In the genomic region with DNA sequence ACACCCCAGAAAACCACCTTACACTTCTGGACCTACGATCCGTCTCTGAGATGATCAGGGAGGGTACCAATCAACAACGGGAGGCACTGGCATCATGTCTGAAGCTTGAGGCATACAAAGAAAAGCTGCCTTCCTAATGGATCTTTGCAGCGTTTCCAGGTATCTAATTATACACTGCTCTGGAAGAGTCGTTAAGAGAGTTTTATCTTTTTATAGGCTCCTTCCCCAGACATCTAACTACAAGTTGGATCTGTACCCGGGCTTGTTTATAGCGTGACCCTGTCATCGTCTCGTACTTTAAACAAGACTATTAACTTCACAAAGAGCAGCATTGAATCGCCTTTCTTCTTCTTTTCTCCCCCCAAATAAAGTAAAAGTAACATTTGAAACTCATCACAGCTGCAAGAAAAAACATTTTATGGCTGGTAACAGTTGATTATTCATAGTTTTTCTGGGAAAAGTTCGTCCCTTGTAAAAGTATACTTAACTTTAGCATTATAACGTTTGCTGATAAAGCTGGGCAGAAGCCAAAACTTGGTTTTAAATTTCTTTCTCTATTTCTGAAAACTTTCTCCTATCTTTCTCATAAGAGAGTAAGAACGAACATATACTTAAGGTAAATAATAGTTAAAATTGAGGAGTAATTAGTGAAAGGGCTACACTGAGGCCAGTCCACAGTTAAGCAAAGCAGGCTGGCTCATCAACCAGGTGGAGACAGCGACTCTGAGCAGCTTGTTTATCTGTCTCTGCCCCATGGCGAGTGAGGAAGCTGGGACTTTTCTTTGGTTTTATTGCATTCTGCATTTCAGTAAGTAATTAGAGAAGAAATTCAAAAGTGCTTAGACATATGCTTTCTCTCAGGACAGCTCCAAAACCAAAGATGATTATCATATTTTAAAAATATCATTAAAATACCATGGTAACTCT, we compare ENCODE assay signal across 20 mouse cellular contexts. TPM values are rescaled to one million over a fixed set of nuclear protein-coding genes. Genes with fewer than 3 reads are reported as not detected.
DNase-seq lines count a peak whose midpoint lies in the region; ATAC-seq and TF ChIP-seq lines count a peak whose summit lies in the region.
"Had no signal": no experiment of that assay in that cellular context is flagged by ENCODE, and none has a peak within 500 bp of the region (broad histone marks: within the 10 kb centered on the region; RNA-seq: fewer than 3 reads in every experiment).

No protein-coding gene starts in this region.

- peak overlapping the region; percentile 1; the same call in 1 of the 2 replicates for H3K4me2 ChIP-seq in kidney, postnatal 0 days (ENCODE audit: low read length)
- no peak overlapping the region for H3K4me2 ChIP-seq in embryonic facial prominence, embryonic 14.5 days (ENCODE audit: low read depth, low read length)
- H3K4me2 ChIP-seq: hindbrain, embryonic 12.5 days had no signal

- H3K36me3 ChIP-seq in kidney, postnatal 0 days (ENCODE audit: insufficient read depth, low read length) = no peaks in the 10 kb centered on the region; the same call in 1 of the 2 replicates
- H3K36me3 ChIP-seq in embryonic facial prominence, embryonic 14.5 days (ENCODE audit: control insufficient read depth, insufficient read depth, low read length) = peaks cover 15% of the 10 kb centered on the region
- H3K36me3 ChIP-seq: G1E; hindbrain, embryonic 12.5 days had no signal

- no peaks in the 10 kb centered on the region for H3K27me3 ChIP-seq in kidney, postnatal 0 days (ENCODE audit: insufficient read depth, low read length)
- no peaks in the 10 kb centered on the region for H3K27me3 ChIP-seq in embryonic facial prominence, embryonic 14.5 days (replicated peaks; ENCODE audit: control insufficient read depth, insufficient read depth, low read length)
- H3K27me3 ChIP-seq: hindbrain, embryonic 12.5 days had no signal

- H3K4me1 ChIP-seq in kidney, postnatal 0 days (replicated peaks; ENCODE audit: insufficient read depth, low read length) = no peaks in the 10 kb centered on the region
- peaks cover 14% of the 10 kb centered on the region; the same call in 1 of the 2 replicates for H3K4me1 ChIP-seq in embryonic facial prominence, embryonic 14.5 days (ENCODE audit: control insufficient read depth, insufficient read depth, low read length)
- H3K4me1 ChIP-seq: hindbrain, embryonic 12.5 days had no signal

- peak overlapping the region; percentile 44 for H3K27ac ChIP-seq in gastrocnemius, adult 2 months
- peak overlapping the region; percentile 73 for H3K27ac ChIP-seq in kidney, postnatal 0 days
- H3K27ac ChIP-seq in embryonic facial prominence, embryonic 14.5 days (replicated peaks; ENCODE audit: low read depth, low read length) = peak overlapping the region; percentile 41; the same call in 1 of the 2 replicates
- H3K27ac ChIP-seq: hindbrain, embryonic 12.5 days had no signal

- intact Hi-C loops in gastrocnemius, adult 2 months (cut with DNase I) = no loop called here
- intact Hi-C loops in gastrocnemius, postnatal 36 days (cut with DNase I) = no loop called here

- no peak for DNase-seq in gastrocnemius, adult 2 months
- DNase-seq in gastrocnemius, postnatal 36 days = no peak
- DNase-seq in kidney, postnatal 0 days (ENCODE audit: low spot score) = peak; percentile 86
- no peak for DNase-seq in kidney, postnatal 36 days
- peak; percentile 33 for DNase-seq in embryonic facial prominence, embryonic 14.5 days (ENCODE audit: low spot score)
- DNase-seq in large intestine, adult 2 months (ENCODE audit: low read depth, low spot score) = peak; percentile 3
- DNase-seq in right cerebral cortex, postnatal 10 days (ENCODE audit: low spot score in 2 of 2) = no peak
- DNase-seq in adrenal gland, postnatal 36 days = no peak
- DNase-seq: B cell, adult 2 months; cerebellum, adult 9-11 months; layer of hippocampus, adult 9-11 months; left cerebral cortex, postnatal 4 days; lung, postnatal 36 days; right cerebral cortex, postnatal 25 days had no signal

- 21% methylated on average over 15 of the region's 15 CpGs for WGBS in kidney, postnatal 0 days
- 37% methylated on average over 15 of the region's 15 CpGs for WGBS in embryonic facial prominence, embryonic 14.5 days
- whole genome bisulfite sequencing in large intestine, adult 2 months = 9% methylated on average over 15 of the region's 15 CpGs

- H3K4me3 ChIP-seq in gastrocnemius, adult 2 months = peak overlapping the region; percentile 34
- no peak overlapping the region for H3K4me3 ChIP-seq in kidney, postnatal 0 days (replicated peaks; ENCODE audit: low read depth, low read length)
- no peak overlapping the region for H3K4me3 ChIP-seq in embryonic facial prominence, embryonic 14.5 days (ENCODE audit: low read depth, low read length)
- H3K4me3 ChIP-seq: erythroblast, embryonic 14.5 days; hindbrain, embryonic 12.5 days had no signal

- H3K9me3 ChIP-seq in kidney, postnatal 0 days (replicated peaks; ENCODE audit: low read length) = no peaks in the 10 kb centered on the region
- no peaks in the 10 kb centered on the region for H3K9me3 ChIP-seq in embryonic facial prominence, embryonic 14.5 days (ENCODE audit: control insufficient read depth, low read length)
- H3K9me3 ChIP-seq: G1E; hindbrain, embryonic 12.5 days had no signal

- H3K9ac ChIP-seq in kidney, postnatal 0 days (ENCODE audit: low read depth, low read length) = no peak overlapping the region
- no peak overlapping the region for H3K9ac ChIP-seq in embryonic facial prominence, embryonic 14.5 days (ENCODE audit: low read depth, low read length)
- H3K9ac ChIP-seq: hindbrain, embryonic 12.5 days had no signal

- ATAC-seq in kidney, postnatal 0 days (replicated peaks; ENCODE audit: low FRiP score, low read depth) = no peak
- no peak for ATAC-seq in embryonic facial prominence, embryonic 14.5 days (ENCODE audit: low read depth)
- ATAC-seq: activated CD4-positive, CD25-positive, alpha-beta regulatory T cell, adult 4 months; midbrain, embryonic 16.5 days had no signal

- TF ChIP-seq CTCF in gastrocnemius, adult 2 months (IDR thresholded peaks at IDR 0.05) = no peak
- no peak for TF ChIP-seq CTCF in kidney, postnatal 0 days (IDR thresholded peaks at IDR 0.05; ENCODE audit: low read depth)

RNA-seq across cellular contexts. Expression of a gene that starts 42.0 kb away (rescaled TPM):
- 1 to 10 TPM; 1.6 to 2.3 TPM for total RNA-seq in gastrocnemius, adult 2 months (2021)
- total RNA-seq in gastrocnemius, postnatal 36 days (2021) = 1 to 10 TPM; 1.7 to 1.9 TPM
- polyA plus RNA-seq in kidney, postnatal 0 days (2015; fragmentation: Nextera tagmentation; extraction: Ambion mirVana) = 24.1 and 24.5 TPM in 2 replicates
- 28.7 and 35.1 TPM in 2 replicates for polyA plus RNA-seq in embryonic facial prominence, embryonic 14.5 days (2014; fragmentation: Nextera tagmentation; extraction: Ambion mirVana)
- 2.9 and 4.4 TPM in 2 replicates for polyA plus RNA-seq in large intestine, adult 2 months (2012; rRNA removed)
- 10 to 100 TPM; 22.5 to 23.5 TPM for total RNA-seq in adrenal gland, postnatal 36 days (2021)
- total RNA-seq: neutrophil, adult 5-6 weeks had no signal
- polyA plus RNA-seq: activated CD4-positive, CD25-positive, alpha-beta regulatory T cell, adult 4 months; erythroblast, embryonic 14.5 days; G1E had no signal

Comparison
In these comparisons a context has a peak if more than half of its experiments do, and no peak if none do; other contexts are left out.
1. DNase-seq: peak in kidney, postnatal 0 days (single experiment), embryonic facial prominence, embryonic 14.5 days (single experiment) and large intestine, adult 2 months (single experiment); none in gastrocnemius, adult 2 months (single experiment), gastrocnemius, postnatal 36 days (0 of 2), kidney, postnatal 36 days (0 of 2), right cerebral cortex, postnatal 10 days (0 of 2) and adrenal gland, postnatal 36 days (0 of 2).
2. RNA of a gene that starts 42.0 kb away (total RNA-seq): 22.5 to 23.5 TPM in adrenal gland, postnatal 36 days; 1.6 to 2.3 TPM in gastrocnemius, adult 2 months and 1.7 to 1.9 TPM in gastrocnemius, postnatal 36 days; every median in the first group is over 4 times any median in the second.
3. Peak in every context shown above with its lines, with median percentiles within 50 percentile points of each other: H3K27ac ChIP-seq.